Mouse (Mus musculus) left cerebral cortex, adult 18-20 months (tissue): Measurements from ENCODE around the gene Rbm15b. TPM values are rescaled to one million over a fixed set of nuclear protein-coding genes. Genes with fewer than 3 reads are reported as not detected.
A peak's percentile ranks its signal among the peaks of the same experiment; 100 is the strongest.

Experiments used
- DNase-seq, 2 experiments: peaks; one replicate each; pipeline ENCODE4 v3.0.0; 2021 to 2022; ENCODE audit warnings: low spot score in 2 of 2, mixed read lengths in 1 of 2
- total RNA-seq, 2 experiments: library from RNA; stranded (reverse); gene quantifications; 2 replicates each; pipeline ENCODE4 v1.2.3; 2021

The Rbm15b gene
- total RNA-seq, 2 experiments from 2014 or later: 56.2 to 60.2 TPM

GRCm38 (mm10) chr9:106885901-106886731 is 1.1 kb downstream of the Rbm15b start:
- peak in 1 of 2 experiments; percentile 51 for DNase-seq

- peak in 1 of 2 experiments; percentile 36 for DNase-seq
These were observed 2.0 kb downstream of the Rbm15b start for GRCm38 (mm10) chr9:106884996-106885900.

GRCm38 (mm10) chr9:106884306-106884705 is 2.9 kb downstream of the Rbm15b start:
- no peak for DNase-seq

GRCm38 (mm10) chr9:106883085-106883484 is 4.1 kb downstream of the Rbm15b start:
- no peak for DNase-seq

- no peak for DNase-seq
These were observed 5.1 kb downstream of the Rbm15b start for GRCm38 (mm10) chr9:106882176-106882575.

GRCm38 (mm10) chr9:106881071-106881755 is 6.0 kb downstream of the Rbm15b start:
- DNase-seq: no peak

- no peak for DNase-seq
These were observed 7.8 kb downstream of the Rbm15b start for GRCm38 (mm10) chr9:106879471-106879870.

- DNase-seq: no peak
These were observed 10.6 kb downstream of the Rbm15b start for GRCm38 (mm10) chr9:106876666-106877065.

GRCm38 (mm10) chr9:106874216-106874615 is 13.0 kb downstream of the Rbm15b start:
- DNase-seq: no peak

- no peak for DNase-seq
These were observed 29.2 kb downstream of the Rbm15b start for GRCm38 (mm10) chr9:106858036-106858435.

GRCm38 (mm10) chr9:106856664-106857063 is 30.6 kb downstream of the Rbm15b start:
- no peak for DNase-seq

- DNase-seq: no peak
These were observed 44.4 kb downstream of the Rbm15b start for GRCm38 (mm10) chr9:106842800-106843199.

GRCm38 (mm10) chr9:106840569-106840968 is 46.7 kb downstream of the Rbm15b start:
- DNase-seq: no peak

Other genes starting within 250 kb of the Rbm15b start
- 10 to 100 TPM; 50.5 to 52.2 TPM for gene Grm2, start 231.3 kb downstream of the Rbm15b start, total RNA-seq
- 100 to 1,000 TPM in 1 of 2 experiments, 10 to 100 TPM in 1; 99.4 to 103 TPM for gene Tex264, start 201.5 kb downstream of the Rbm15b start, total RNA-seq
- 10 to 100 TPM; 15.7 to 16.6 TPM for gene Rad54l2, start 98.2 kb downstream of the Rbm15b start, total RNA-seq
- gene Dcaf1, start 65.6 kb downstream of the Rbm15b start, total RNA-seq: 10 to 100 TPM; 31.4 to 40.4 TPM
- gene Manf, start 4.6 kb upstream of the Rbm15b start, total RNA-seq: 100 to 1,000 TPM; 130 to 147 TPM